Mouse (Mus musculus): ENCODE results near the gene Gns. TPM values are rescaled to one million over a fixed set of nuclear protein-coding genes. Genes with fewer than 3 reads are reported as not detected.

The Gns gene
- polyA plus RNA-seq, 1 experiment: 128 TPM

DNA sequence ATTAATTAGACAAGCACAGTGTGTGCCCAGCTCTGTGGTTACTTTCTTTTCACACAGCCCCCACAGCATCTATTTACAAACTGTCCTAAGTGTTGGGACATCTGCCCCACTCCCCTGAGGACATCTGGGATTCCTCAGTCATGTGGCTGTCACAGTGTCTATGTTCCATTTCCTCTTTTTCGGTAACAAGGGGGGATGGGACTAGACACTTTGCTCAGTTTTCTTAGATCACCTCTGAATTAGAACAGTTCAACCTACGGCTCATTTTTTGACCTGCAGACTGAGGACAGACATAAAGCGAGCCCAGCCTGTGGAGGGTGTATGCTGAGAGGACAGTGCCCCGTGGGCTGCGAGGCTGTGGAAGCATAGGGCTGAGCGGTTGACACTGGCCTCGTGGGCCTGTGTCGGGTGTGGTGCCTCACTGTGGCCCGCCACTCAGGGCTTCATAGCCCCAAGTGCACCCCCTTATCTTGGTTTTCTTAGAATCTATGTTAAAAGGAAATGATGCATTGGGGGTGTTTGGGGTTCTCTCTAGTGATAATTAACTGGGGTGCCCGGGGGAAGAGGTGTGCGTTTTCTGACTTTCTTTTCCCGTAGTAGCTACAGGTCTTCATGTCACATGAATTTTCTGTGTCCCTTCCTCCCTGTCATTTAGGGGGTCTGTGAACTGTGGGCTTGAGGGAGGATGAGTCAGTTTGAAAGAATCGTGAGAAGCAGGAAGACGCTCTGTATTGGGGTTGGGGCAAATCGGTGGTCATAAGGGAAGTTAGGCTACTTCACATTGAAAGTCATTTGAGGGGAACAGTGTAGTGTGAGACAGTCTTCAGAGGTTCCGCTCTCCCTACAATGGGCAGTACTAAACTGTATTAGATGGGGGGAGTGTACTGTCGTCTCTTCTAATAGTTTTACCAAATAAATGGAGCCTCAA, 10.1 kb downstream of the Gns start:
- TF ChIP-seq POLR2A (IDR thresholded peaks at IDR 0.05; ENCODE audit: low read depth, low read length) (no peak), CTCF (conservative IDR thresholded peaks at IDR 0.05; ENCODE audit: insufficient read depth, insufficient read length, low read depth, low read length) (no peak)

GRCm38 (mm10) chr10:121375649-121376493, 11.0 kb downstream of the Gns start:
- Histone ChIP-seq H3K27ac (ENCODE audit: insufficient read depth, low read depth, low read length) (no peak overlapping the region), H3K4me3 (ENCODE audit: insufficient read depth, low read depth, low read length) (no peak overlapping the region), H3K36me3 (ENCODE audit: control insufficient read depth, insufficient read depth, low read length) (peaks cover 11% of the 10 kb centered on the region), H3K4me1 (ENCODE audit: control insufficient read depth, insufficient read depth, low read length) (no peaks in the 10 kb centered on the region), H3K27me3 (replicated peaks; ENCODE audit: control insufficient read depth, insufficient read depth, low read length) (no peaks in the 10 kb centered on the region)
- no peak for DNase-seq
- WGBS: 60% methylated on average over 24 of the region's 24 CpGs
- TF ChIP-seq POLR2A (IDR thresholded peaks at IDR 0.05; ENCODE audit: low read depth, low read length) (no peak), CTCF (conservative IDR thresholded peaks at IDR 0.05; ENCODE audit: insufficient read depth, insufficient read length, low read depth, low read length) (no peak)

More for the DNA sequence above, 10.1 kb downstream of the Gns start:
- H3K27me3 ChIP-seq (replicated peaks; ENCODE audit: control insufficient read depth, insufficient read depth, low read length): no peaks in the 10 kb centered on the region
- H3K4me3 ChIP-seq (ENCODE audit: insufficient read depth, low read depth, low read length): no peak overlapping the region
- H3K27ac ChIP-seq (ENCODE audit: insufficient read depth, low read depth, low read length): 0 out of 2 replicates have a peak overlapping the region, but pooled peaks have one; percentile 21
- no peaks in the 10 kb centered on the region for H3K4me1 ChIP-seq (ENCODE audit: control insufficient read depth, insufficient read depth, low read length)
- peaks cover 11% of the 10 kb centered on the region for H3K36me3 ChIP-seq (ENCODE audit: control insufficient read depth, insufficient read depth, low read length)
- DNase-seq: peak; percentile 21
- WGBS: 80% methylated on average over 17 of the region's 17 CpGs

DNA sequence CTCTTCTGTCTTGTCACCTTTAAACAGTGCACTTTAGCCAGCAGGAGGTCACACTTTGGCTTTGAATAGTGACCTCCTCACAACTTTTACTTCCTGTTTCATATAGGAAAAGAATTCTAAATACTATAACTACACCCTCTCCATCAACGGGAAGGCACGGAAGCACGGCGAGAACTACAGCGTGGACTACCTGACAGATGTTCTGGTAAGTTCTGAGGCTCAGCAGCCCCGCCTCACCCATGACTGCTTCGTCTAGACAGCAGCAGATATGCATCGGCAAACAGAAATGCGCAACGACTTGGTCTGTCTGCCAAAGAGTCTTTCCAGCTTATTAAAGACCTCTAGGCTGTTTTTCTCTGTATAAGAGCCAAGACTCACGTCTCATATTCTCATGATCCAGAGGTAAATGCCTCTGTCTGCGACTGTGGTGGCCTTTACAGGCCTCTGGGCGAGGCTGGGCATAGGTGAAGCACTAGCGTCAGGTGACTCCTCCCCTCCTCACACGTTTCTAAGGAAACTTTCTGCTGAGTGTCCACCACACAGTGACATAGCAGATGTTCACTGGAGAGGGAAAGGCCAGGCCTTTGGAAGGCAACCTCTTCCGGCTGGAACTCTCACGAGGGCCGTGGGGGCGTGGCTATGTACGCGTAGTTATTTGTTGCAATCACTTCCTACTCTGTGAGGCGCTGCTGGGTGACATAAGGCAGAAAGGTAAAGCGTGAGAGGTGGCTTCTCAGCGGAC, 11.8 kb downstream of the Gns start:
- H3K4me3 ChIP-seq (ENCODE audit: insufficient read depth, low read depth, low read length): no peak overlapping the region
- H3K27me3 ChIP-seq (replicated peaks; ENCODE audit: control insufficient read depth, insufficient read depth, low read length): no peaks in the 10 kb centered on the region
- H3K36me3 ChIP-seq (ENCODE audit: control insufficient read depth, insufficient read depth, low read length): peaks cover 11% of the 10 kb centered on the region
- peak; percentile 32 for DNase-seq
- TF ChIP-seq CTCF (conservative IDR thresholded peaks at IDR 0.05; ENCODE audit: insufficient read depth, insufficient read length, low read depth, low read length) (no peak), POLR2A (IDR thresholded peaks at IDR 0.05; ENCODE audit: low read depth, low read length) (no peak)
- 62% methylated on average over 24 of the region's 24 CpGs for WGBS
- H3K4me1 ChIP-seq (ENCODE audit: control insufficient read depth, insufficient read depth, low read length): no peaks in the 10 kb centered on the region
- H3K27ac ChIP-seq (ENCODE audit: insufficient read depth, low read depth, low read length): no peak overlapping the region

DNA sequence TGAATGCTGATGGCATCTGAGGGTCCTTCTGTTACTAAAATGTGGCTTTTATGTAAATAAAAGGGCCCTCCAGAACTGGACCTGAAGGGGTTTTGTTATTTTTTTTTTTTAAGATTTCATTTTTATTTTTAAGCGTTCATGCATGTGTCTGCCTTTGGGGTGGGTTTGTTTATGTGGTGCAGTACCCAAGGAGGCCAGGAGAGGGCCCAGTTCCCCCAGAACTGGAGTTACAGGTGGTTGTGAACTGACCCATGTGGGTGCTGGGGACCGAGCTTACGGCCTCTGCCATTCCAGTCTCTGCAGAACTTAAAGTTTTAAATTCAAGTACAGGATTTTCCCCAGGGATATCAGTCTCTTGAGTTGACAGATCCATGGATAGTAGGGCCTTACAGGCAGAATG, 14.5 kb downstream of the Gns start:
- DNase-seq: no peak
- WGBS: over 99% methylated on average over 3 of the region's 3 CpGs
- TF ChIP-seq POLR2A (IDR thresholded peaks at IDR 0.05; ENCODE audit: low read depth, low read length): no peak
- TF ChIP-seq CTCF (conservative IDR thresholded peaks at IDR 0.05; ENCODE audit: insufficient read depth, insufficient read length, low read depth, low read length): peak; percentile 32; the same call in 1 of the 2 replicates
- Histone ChIP-seq H3K4me1 (ENCODE audit: control insufficient read depth, insufficient read depth, low read length) (peaks cover 3% of the 10 kb centered on the region; the same call in 1 of the 2 replicates), H3K27me3 (replicated peaks; ENCODE audit: control insufficient read depth, insufficient read depth, low read length) (no peaks in the 10 kb centered on the region), H3K27ac (ENCODE audit: insufficient read depth, low read depth, low read length) (no peak overlapping the region), H3K4me3 (ENCODE audit: insufficient read depth, low read depth, low read length) (no peak overlapping the region), H3K36me3 (ENCODE audit: control insufficient read depth, insufficient read depth, low read length) (peaks cover 15% of the 10 kb centered on the region)

DNA sequence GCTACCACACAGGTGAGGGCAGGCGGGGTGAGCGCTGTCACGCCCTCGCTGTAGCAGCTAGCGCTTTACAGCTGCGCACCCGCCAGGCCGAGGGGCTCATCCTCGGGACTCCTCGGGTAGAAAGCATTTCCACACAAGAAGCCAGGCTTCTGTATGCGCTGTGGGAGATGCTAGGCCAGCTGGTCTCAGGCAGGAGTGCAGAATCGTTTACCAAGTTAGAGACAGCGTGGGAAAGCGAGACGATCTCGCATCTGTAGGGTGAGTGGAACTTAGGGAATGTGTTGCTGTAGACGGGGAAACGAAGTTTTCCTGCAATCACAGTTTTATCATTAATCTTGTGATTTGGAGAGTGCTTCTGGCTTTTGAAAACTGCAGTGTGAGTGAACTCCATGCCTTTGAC, 16.4 kb downstream of the Gns start:
- DNase-seq: no peak
- no peak for TF ChIP-seq POLR2A (IDR thresholded peaks at IDR 0.05; ENCODE audit: low read depth, low read length)
- no peak for TF ChIP-seq CTCF (conservative IDR thresholded peaks at IDR 0.05; ENCODE audit: insufficient read depth, insufficient read length, low read depth, low read length)
- Histone ChIP-seq H3K27me3 (replicated peaks; ENCODE audit: control insufficient read depth, insufficient read depth, low read length) (no peaks in the 10 kb centered on the region), H3K4me3 (ENCODE audit: insufficient read depth, low read depth, low read length) (no peak overlapping the region), H3K36me3 (ENCODE audit: control insufficient read depth, insufficient read depth, low read length) (peaks cover 15% of the 10 kb centered on the region), H3K27ac (ENCODE audit: insufficient read depth, low read depth, low read length) (no peak overlapping the region), H3K4me1 (ENCODE audit: control insufficient read depth, insufficient read depth, low read length) (peaks cover 4% of the 10 kb centered on the region; the same call in 1 of the 2 replicates)
- 92% methylated on average over 18 of the region's 18 CpGs for WGBS

- Histone ChIP-seq H3K36me3 (ENCODE audit: control insufficient read depth, insufficient read depth, low read length) (peaks cover 4% of the 10 kb centered on the region; the same call in 1 of the 2 replicates), H3K4me1 (ENCODE audit: control insufficient read depth, insufficient read depth, low read length) (peaks cover 4% of the 10 kb centered on the region; the same call in 1 of the 2 replicates), H3K4me3 (ENCODE audit: insufficient read depth, low read depth, low read length) (no peak overlapping the region), H3K27me3 (replicated peaks; ENCODE audit: control insufficient read depth, insufficient read depth, low read length) (no peaks in the 10 kb centered on the region), H3K27ac (ENCODE audit: insufficient read depth, low read depth, low read length) (no peak overlapping the region)
- 54% methylated on average over 13 of the region's 13 CpGs for WGBS
- TF ChIP-seq POLR2A (IDR thresholded peaks at IDR 0.05; ENCODE audit: low read depth, low read length): no peak
- TF ChIP-seq CTCF (conservative IDR thresholded peaks at IDR 0.05; ENCODE audit: insufficient read depth, insufficient read length, low read depth, low read length): no peak
- peak; percentile 86 for DNase-seq
These were observed 19.8 kb downstream of the Gns start for GRCm38 (mm10) chr10:121384710-121385109.
